Mouse (Mus musculus) liver, embryonic 11.5 days (tissue): ENCODE results near the gene 1110017D15Rik. TPM values are rescaled to one million over a fixed set of nuclear protein-coding genes. Genes with fewer than 3 reads are reported as not detected.

Experiments
- ATAC-seq: fragments of 200-750 bp; cut with Nextera tagmentation; replicated peaks from 2 replicates; pipeline ENCODE4 v1.8.0; 2017; ENCODE audit warnings: moderate number of reproducible peaks, mild to moderate bottlenecking, moderate TSS enrichment, moderate library complexity; ENCODE audit not compliant: low FRiP score
- DNase-seq: peaks from one replicate; pipeline ENCODE4 v3.0.0-alpha.2; 2017; ENCODE audit warnings: low spot score
- H3K27ac ChIP-seq: fragments of 300-500 bp; sonication (generic); 2 replicates; pipeline ENCODE4 v1.5.1; 2014; ENCODE audit warnings: mild to moderate bottlenecking, low read depth, low read length, control low read depth
- H3K27me3 ChIP-seq: fragments of 300-500 bp; sonication (generic); replicated peaks from 2 replicates; pipeline ENCODE4 v1.6.1; 2014; ENCODE audit warnings: low read length, mixed read lengths; ENCODE audit not compliant: control insufficient read depth, insufficient read depth
- H3K36me3 ChIP-seq: fragments of 300-500 bp; sonication (generic); 2 replicates; pipeline ENCODE4 v1.6.1; 2014; ENCODE audit warnings: mild to moderate bottlenecking, low read length, moderate library complexity, mixed read lengths; ENCODE audit not compliant: control insufficient read depth, insufficient read depth
- H3K4me1 ChIP-seq: fragments of 300-500 bp; sonication (generic); replicated peaks from 2 replicates; pipeline ENCODE4 v1.6.1; 2014; ENCODE audit warnings: low read length, mixed read lengths; ENCODE audit not compliant: control insufficient read depth, insufficient read depth
- H3K4me2 ChIP-seq: fragments of 300-500 bp; sonication (generic); 2 replicates; pipeline ENCODE4 v1.6.1; 2014; ENCODE audit warnings: mild to moderate bottlenecking, control low read depth, moderate library complexity
- H3K4me3 ChIP-seq: fragments of 300-500 bp; sonication (generic); 2 replicates; pipeline ENCODE4 v1.5.1; 2014; ENCODE audit warnings: low read depth, low read length, control low read depth
- H3K9ac ChIP-seq: fragments of 300-500 bp; sonication (generic); 2 replicates; pipeline ENCODE4 v1.6.1; 2014; ENCODE audit warnings: low read depth, low read length, control low read depth
- H3K9me3 ChIP-seq: fragments of 300-500 bp; sonication (generic); 2 replicates; pipeline ENCODE4 v1.6.1; 2016; ENCODE audit warnings: low read length, inconsistent platforms, mixed read lengths; ENCODE audit not compliant: control insufficient read depth
- WGBS: fragments of 180-500 bp; shearing (Covaris S2); extraction: QIAGEN DNeasy Blood & Tissue Kit; methylation state at CpG from one replicate; pipeline ENCODE4 v1.1.7; 2014; 5-methylcytosine and 5-hydroxymethylcytosine counted together
- polyA plus RNA-seq: library from polyadenylated mRNA; unstranded; fragments of >200 nt; fragmentation: Nextera tagmentation; extraction: Ambion mirVana; gene quantifications from 2 replicates; pipeline ENCODE4 v1.2.1, GENCODE M21; 2014

The 1110017D15Rik gene
- polyA plus RNA-seq, 1 experiment from 2014 or later = 0.43 TPM

DNA sequence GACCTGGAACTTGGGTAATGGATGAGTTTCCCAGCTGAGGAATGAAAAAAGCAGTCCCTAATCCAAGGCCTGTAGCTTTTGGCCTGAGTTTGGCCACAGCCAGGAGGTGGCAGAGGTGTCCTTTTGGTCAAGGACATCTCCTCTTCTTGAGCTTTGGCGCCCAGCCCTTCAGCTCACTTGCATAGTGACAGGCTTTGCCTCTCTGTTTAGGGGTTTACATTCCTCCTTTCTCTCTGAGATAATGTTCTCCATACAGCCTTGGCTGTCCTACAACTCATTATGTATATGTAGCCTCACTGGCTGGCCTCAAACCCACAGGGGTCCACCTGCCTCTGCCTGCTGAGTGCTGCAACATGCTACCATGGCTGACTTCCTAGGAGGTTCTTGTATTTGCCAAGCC lies 30.0 kb upstream of the 1110017D15Rik start:
- Histone ChIP-seq H3K9ac (no peak overlapping the region), H3K36me3 (no peaks in the 10 kb centered on the region), H3K4me2 (no peak overlapping the region), H3K4me1 (no peaks in the 10 kb centered on the region), H3K9me3 (no peaks in the 10 kb centered on the region), H3K27me3 (no peaks in the 10 kb centered on the region; the same call in 1 of the 2 replicates), H3K4me3 (no peak overlapping the region), H3K27ac (no peak overlapping the region)
- DNase-seq (no peak), ATAC-seq (no peak)
- 62% methylated on average over 1 of the region's 1 CpGs for WGBS

- Histone ChIP-seq H3K4me2 (no peak overlapping the region), H3K36me3 (no peaks in the 10 kb centered on the region), H3K27ac (no peak overlapping the region), H3K4me1 (no peaks in the 10 kb centered on the region), H3K4me3 (no peak overlapping the region), H3K27me3 (no peaks in the 10 kb centered on the region; the same call in 1 of the 2 replicates), H3K9ac (no peak overlapping the region), H3K9me3 (no peaks in the 10 kb centered on the region)
- peak; percentile 64 for DNase-seq
- no peak for ATAC-seq
- WGBS = 19% methylated on average over 8 of the region's 8 CpGs
Measured at GRCm38 (mm10) chr4:41545985-41546384, 28.9 kb upstream of the 1110017D15Rik start.

- H3K4me3 ChIP-seq = no peak overlapping the region
- no peak overlapping the region for H3K4me2 ChIP-seq
- H3K9me3 ChIP-seq = no peaks in the 10 kb centered on the region
- no peaks in the 10 kb centered on the region for H3K4me1 ChIP-seq
- DNase-seq (no peak), ATAC-seq (no peak)
- H3K27ac ChIP-seq = no peak overlapping the region
- WGBS = 78% methylated on average over 8 of the region's 8 CpGs
- H3K9ac ChIP-seq = no peak overlapping the region
- H3K36me3 ChIP-seq = no peaks in the 10 kb centered on the region
- H3K27me3 ChIP-seq = no peaks in the 10 kb centered on the region
Measured at GRCm38 (mm10) chr4:41542136-41542535, 25.0 kb upstream of the 1110017D15Rik start.

DNA sequence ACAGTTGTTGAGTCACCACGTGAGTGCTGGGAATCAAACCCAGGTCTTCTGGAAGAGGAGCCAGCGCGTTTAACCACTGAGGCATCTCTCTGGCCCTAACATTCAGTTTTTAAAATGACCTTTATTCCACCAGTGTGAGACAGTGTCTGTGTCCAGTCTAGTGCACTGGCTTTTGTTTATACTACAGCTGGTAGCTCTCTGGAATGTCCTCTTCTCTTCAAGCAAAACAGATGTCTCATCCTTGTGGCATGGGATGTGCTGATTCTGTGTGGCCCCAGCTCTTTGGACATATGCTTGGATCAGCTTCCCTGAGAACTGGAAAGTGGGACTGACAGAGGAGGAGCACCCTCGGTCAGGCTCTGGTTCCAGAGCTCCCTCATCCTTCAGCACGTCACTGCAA lies 17.7 kb upstream of the 1110017D15Rik start:
- no peak overlapping the region for H3K4me2 ChIP-seq
- no peaks in the 10 kb centered on the region for H3K4me1 ChIP-seq
- no peak overlapping the region for H3K27ac ChIP-seq
- no peaks in the 10 kb centered on the region for H3K27me3 ChIP-seq
- ATAC-seq = no peak
- no peak overlapping the region for H3K9ac ChIP-seq
- 60% methylated on average over 5 of the region's 5 CpGs for WGBS
- no peaks in the 10 kb centered on the region for H3K9me3 ChIP-seq
- no peaks in the 10 kb centered on the region for H3K36me3 ChIP-seq
- H3K4me3 ChIP-seq = no peak overlapping the region
- DNase-seq = no peak

DNA sequence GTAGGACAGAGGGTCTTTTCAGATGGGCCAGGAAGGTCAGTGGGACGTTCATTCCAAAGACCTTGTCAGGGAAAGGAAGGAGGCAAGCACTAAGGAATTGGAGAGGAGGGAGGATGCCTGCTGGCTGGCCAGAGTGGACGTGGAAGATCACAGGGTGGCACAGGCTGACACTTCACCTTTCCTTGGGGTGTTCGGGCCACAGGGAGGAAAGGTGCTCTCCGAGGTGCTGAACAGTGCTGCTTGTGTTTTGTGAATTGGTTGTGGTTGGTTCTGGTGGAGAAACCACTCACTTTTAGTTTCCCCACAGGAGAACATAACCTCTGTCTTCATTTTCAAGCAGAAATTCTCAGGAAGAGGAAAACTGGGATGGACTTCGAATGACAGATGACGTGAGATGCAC lies 15.3 kb upstream of the 1110017D15Rik start:
- Histone ChIP-seq H3K27me3 (no peaks in the 10 kb centered on the region), H3K27ac (no peak overlapping the region), H3K4me2 (no peak overlapping the region), H3K9me3 (no peaks in the 10 kb centered on the region), H3K4me1 (no peaks in the 10 kb centered on the region), H3K9ac (no peak overlapping the region), H3K4me3 (no peak overlapping the region), H3K36me3 (no peaks in the 10 kb centered on the region)
- ATAC-seq (no peak), DNase-seq (no peak)
- whole genome bisulfite sequencing = 25% methylated on average over 6 of the region's 6 CpGs

- no peak for ATAC-seq
Measured at GRCm38 (mm10) chr4:41527996-41528395, 10.9 kb upstream of the 1110017D15Rik start.

DNA sequence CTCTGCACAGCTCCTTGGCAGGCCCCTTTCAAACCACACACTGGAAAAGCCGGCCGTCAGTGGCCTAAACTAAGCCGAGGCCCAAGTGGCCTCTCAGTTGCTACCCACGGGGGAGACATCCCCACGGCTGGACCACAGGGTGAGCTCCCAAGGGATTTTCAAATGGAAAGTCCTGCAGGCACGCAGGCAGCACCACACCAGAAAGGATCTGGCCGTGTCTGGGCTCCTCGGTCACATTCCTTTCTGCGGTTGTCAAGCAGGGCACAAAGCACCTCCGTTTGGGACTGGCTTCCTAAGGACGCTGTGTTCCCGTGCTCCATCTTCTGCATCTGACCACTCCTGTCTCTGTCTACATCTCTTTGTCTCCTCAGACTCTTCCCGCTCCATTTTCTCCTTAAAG lies 9.9 kb upstream of the 1110017D15Rik start:
- Histone ChIP-seq H3K4me1 (no peaks in the 10 kb centered on the region), H3K4me3 (no peak overlapping the region), H3K9me3 (no peaks in the 10 kb centered on the region), H3K27me3 (no peaks in the 10 kb centered on the region), H3K36me3 (no peaks in the 10 kb centered on the region), H3K27ac (no peak overlapping the region), H3K9ac (no peak overlapping the region), H3K4me2 (no peak overlapping the region)
- DNase-seq = no peak
- ATAC-seq = no peak
- 56% methylated on average over 13 of the region's 13 CpGs for WGBS

More at GRCm38 (mm10) chr4:41527996-41528395, 10.9 kb upstream of the 1110017D15Rik start:
- Histone ChIP-seq H3K9me3 (no peaks in the 10 kb centered on the region), H3K4me3 (no peak overlapping the region), H3K27ac (no peak overlapping the region), H3K36me3 (no peaks in the 10 kb centered on the region), H3K4me1 (no peaks in the 10 kb centered on the region), H3K4me2 (no peak overlapping the region), H3K27me3 (no peaks in the 10 kb centered on the region), H3K9ac (no peak overlapping the region)
- no peak for DNase-seq
- WGBS = 61% methylated on average over 8 of the region's 8 CpGs

DNA sequence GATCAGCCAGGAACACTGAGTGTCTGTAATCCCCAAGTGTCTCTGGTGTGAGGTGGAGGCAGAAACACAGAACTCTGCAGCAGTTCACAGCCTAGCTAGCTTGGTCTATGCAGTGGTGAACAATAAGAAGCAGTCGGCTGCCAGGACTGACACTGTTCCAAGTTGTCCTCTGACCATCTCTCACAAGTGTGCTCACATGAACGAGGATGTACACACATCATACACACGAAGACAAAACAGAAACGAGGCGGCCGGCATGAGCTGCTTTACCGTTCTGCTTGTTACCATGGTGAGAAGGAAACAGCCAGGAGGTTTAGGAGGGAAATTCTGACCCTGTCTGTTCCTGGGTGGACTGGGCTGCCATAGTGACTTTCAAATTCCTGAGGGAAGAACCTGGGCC lies 9.4 kb upstream of the 1110017D15Rik start:
- Histone ChIP-seq H3K36me3 (no peaks in the 10 kb centered on the region), H3K9me3 (no peaks in the 10 kb centered on the region), H3K27ac (no peak overlapping the region), H3K27me3 (no peaks in the 10 kb centered on the region), H3K4me3 (no peak overlapping the region), H3K4me2 (no peak overlapping the region), H3K4me1 (no peaks in the 10 kb centered on the region), H3K9ac (no peak overlapping the region)
- DNase-seq (no peak), ATAC-seq (no peak)
- WGBS = 76% methylated on average over 7 of the region's 7 CpGs

DNA sequence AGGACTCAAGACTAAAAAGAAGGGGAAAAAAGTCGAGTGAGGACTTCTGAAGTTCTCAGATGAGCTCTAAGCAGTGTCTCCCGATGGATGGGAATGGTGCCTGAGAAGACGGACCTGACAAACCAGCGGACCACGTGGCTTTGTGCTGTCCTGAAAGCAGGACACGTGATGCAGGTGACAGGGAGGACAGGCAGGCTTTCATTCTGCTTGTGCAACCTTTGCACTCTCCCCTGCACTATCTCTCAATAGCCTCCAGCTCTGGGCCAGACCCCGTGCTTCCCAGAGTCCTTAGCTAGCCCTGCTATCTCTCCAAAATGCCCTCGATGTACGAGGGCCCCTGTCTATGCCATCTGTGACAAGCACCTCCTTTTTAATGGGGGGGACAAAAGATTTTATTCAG lies 7.7 kb upstream of the 1110017D15Rik start:
- 65% methylated on average over 9 of the region's 9 CpGs for WGBS
- no peak overlapping the region for H3K9ac ChIP-seq
- no peak overlapping the region for H3K27ac ChIP-seq
- no peaks in the 10 kb centered on the region for H3K9me3 ChIP-seq
- H3K4me2 ChIP-seq = no peak overlapping the region
- no peaks in the 10 kb centered on the region for H3K36me3 ChIP-seq
- H3K4me1 ChIP-seq = no peaks in the 10 kb centered on the region
- no peak for DNase-seq
- H3K4me3 ChIP-seq = no peak overlapping the region
- ATAC-seq = no peak
- H3K27me3 ChIP-seq = no peaks in the 10 kb centered on the region
